Mouse (Mus musculus) midbrain, embryonic 16.5 days (tissue): ENCODE measurements around the gene Rex1bd. TPM values are rescaled to one million over a fixed set of nuclear protein-coding genes. Genes with fewer than 3 reads are reported as not detected.
A peak's percentile ranks its signal among the peaks of the same experiment; 100 is the strongest.

Experiments
- ATAC-seq: fragments of 200-750 bp; cut with Nextera tagmentation; 2 replicates; pipeline ENCODE4 v1.8.0; 2017; ENCODE audit warnings: moderate TSS enrichment
- H3K27ac ChIP-seq: fragments of 300-500 bp; sonication (generic); 2 replicates; pipeline ENCODE4 v1.5.1; 2014; ENCODE audit warnings: mild to moderate bottlenecking, low read length, mixed read lengths
- H3K27me3 ChIP-seq: fragments of 300-500 bp; sonication (generic); 2 replicates; pipeline ENCODE4 v1.6.1; 2014; ENCODE audit warnings: low read depth, low read length, mixed read lengths; ENCODE audit not compliant: control insufficient read depth, insufficient read depth
- H3K36me3 ChIP-seq: fragments of 300-500 bp; sonication (generic); 2 replicates; pipeline ENCODE4 v1.6.1; 2014; ENCODE audit warnings: mild to moderate bottlenecking, low read length, moderate library complexity, mixed read lengths; ENCODE audit not compliant: control insufficient read depth, insufficient read depth
- H3K4me1 ChIP-seq: fragments of 300-500 bp; sonication (generic); 2 replicates; pipeline ENCODE4 v1.6.1; 2014; ENCODE audit warnings: mild to moderate bottlenecking, low read length, mixed read lengths; ENCODE audit not compliant: control insufficient read depth, insufficient read depth
- H3K4me2 ChIP-seq: fragments of 300-500 bp; sonication (generic); 2 replicates; pipeline ENCODE4 v1.6.1; 2014; ENCODE audit warnings: mild to moderate bottlenecking, low read length, mixed read lengths
- H3K4me3 ChIP-seq: fragments of 300-500 bp; sonication (generic); 2 replicates; pipeline ENCODE4 v1.5.1; 2014; ENCODE audit warnings: low read depth, mild to moderate bottlenecking, low read length, moderate library complexity, mixed read lengths
- H3K9ac ChIP-seq: fragments of 300-500 bp; sonication (generic); 2 replicates; pipeline ENCODE4 v1.6.1; 2014; ENCODE audit warnings: low read depth, low read length, mixed read lengths
- H3K9me3 ChIP-seq: fragments of 300-500 bp; sonication (generic); replicated peaks from 2 replicates; pipeline ENCODE4 v1.6.1; 2014; ENCODE audit warnings: mild to moderate bottlenecking, low read length, mixed read lengths; ENCODE audit not compliant: control insufficient read depth, poor library complexity, severe bottlenecking
- WGBS: fragments of 180-500 bp; shearing (Covaris S2); extraction: QIAGEN DNeasy Blood & Tissue Kit; methylation state at CpG from one replicate; pipeline ENCODE4 v1.1.7; 2014; 5-methylcytosine and 5-hydroxymethylcytosine counted together
- polyA plus RNA-seq: library from polyadenylated mRNA; unstranded; fragments of >200 nt; fragmentation: Nextera tagmentation; extraction: Ambion mirVana; gene quantifications from 2 replicates; pipeline ENCODE4 v1.2.1, GENCODE M21; 2015

Rex1bd gene
- 163 and 185 TPM in 2 replicates for polyA plus RNA-seq

DNA sequence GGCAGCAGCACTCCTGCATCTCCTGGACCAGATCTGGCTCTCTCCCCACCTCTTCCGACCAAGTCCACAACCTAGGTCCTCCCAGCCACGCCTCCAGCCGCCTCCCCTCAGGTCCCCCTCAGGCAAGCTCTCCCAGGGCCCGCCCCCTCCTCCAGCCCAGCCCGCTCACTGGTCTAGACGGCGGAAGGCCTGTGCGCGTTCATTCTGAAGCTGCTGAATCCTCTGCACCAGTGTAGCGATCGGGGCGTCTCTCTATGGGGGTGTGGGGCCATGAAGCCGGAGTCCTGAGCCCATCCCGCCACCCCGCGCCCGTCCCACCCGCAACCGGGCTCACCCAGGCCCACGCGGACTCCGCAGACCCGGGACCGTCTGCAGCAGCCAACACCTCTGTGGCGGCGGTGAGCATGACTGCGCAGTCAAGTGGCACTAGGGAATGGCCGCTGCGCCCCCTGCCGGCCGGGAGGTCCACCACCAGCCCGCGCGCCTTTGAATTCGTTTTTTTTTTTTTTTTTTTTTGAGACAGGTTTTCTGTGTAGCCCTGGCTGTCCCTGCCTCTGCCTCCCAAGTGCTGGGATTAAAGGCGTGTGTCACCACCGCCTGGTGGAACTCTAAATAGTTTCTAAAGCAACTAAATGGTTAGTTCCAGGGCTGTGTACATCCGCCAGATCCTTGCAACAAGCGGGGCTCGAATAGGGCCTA, at the start of gene Rex1bd:
Rex1bd (minus strand) TSS at position 425 of the 699 bp plus-strand sequence.
- ATAC-seq: peak; percentile 84
- Histone ChIP-seq H3K36me3 (peaks cover 15% of the 10 kb centered on the region), H3K27ac (peak within 1 kb of the TSS; percentile 98), H3K4me2 (peak within 1 kb of the TSS; percentile 91), H3K9me3 (no peaks in the 10 kb centered on the region), H3K9ac (peak within 1 kb of the TSS; percentile 97), H3K4me3 (peak within 1 kb of the TSS; percentile 88), H3K27me3 (peaks cover 25% of the 10 kb centered on the region), H3K4me1 (peaks cover 36% of the 10 kb centered on the region)
- 2% methylated on average over 40 of the region's 40 CpGs for WGBS

DNA sequence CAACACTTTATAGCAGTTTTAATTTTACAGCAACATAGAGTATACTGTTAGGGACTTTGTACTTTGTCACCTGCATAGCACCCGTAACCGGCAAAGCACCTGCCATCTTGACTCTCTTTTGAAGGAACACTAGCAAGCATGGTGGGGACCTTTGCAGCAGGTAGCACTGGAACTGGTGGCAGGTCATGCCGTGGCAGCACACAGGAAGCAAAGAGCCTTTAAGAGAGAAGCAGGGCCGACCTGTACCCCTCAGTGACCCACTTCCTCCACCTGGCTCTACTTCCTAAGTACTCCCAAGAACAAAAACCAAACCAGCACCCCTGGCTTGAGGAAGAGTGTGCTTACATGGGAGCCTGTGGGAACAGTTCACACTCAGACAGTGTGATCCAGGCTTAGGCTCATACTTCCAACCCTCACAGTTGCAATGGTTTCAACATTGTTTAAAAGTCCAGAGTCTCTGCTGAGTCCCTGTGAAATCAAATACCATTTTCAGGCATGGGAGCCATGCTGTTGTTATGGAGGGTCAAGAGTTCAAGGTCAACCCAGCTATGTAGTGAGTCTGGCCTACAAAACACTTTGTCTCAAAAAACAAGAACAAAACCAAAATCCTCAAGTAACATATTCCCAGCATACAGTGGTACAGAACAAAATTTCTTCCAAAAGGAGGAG, 48.7 kb upstream of the Rex1bd start:
- WGBS: 90% methylated on average over 4 of the region's 4 CpGs
- Histone ChIP-seq H3K36me3 (no peaks in the 10 kb centered on the region), H3K4me3 (no peak overlapping the region), H3K27ac (no peak overlapping the region), H3K9ac (no peak overlapping the region), H3K4me1 (0 out of 2 replicates have a peak, but pooled peaks cover 2% of the 10 kb centered on the region), H3K9me3 (no peaks in the 10 kb centered on the region), H3K27me3 (no peaks in the 10 kb centered on the region), H3K4me2 (no peak overlapping the region)
- no peak for ATAC-seq

DNA sequence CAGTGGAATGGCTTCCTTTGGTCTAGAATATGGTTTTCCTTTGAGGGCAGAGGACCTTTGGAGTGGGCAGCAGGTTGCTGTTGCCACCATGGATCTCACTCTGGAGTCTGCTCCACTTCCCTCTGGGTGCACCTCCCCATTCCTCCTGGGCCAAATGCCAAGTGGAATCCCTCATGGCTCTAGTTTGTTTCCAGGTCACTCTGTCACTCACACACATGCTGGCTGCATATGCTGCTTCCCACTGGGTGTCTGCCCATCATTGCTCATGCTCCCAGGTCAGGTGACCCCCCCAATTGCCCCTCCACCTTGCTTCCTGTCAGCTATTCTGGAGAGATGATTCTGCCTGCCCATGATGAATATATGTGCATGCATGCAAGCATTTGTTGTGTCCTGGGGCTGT, 47.2 kb upstream of the Rex1bd start:
- ATAC-seq: no peak
- Histone ChIP-seq H3K27ac (no peak overlapping the region), H3K4me2 (no peak overlapping the region), H3K4me1 (0 out of 2 replicates have a peak, but pooled peaks cover 2% of the 10 kb centered on the region), H3K4me3 (no peak overlapping the region), H3K9me3 (no peaks in the 10 kb centered on the region), H3K27me3 (no peaks in the 10 kb centered on the region), H3K9ac (no peak overlapping the region), H3K36me3 (no peaks in the 10 kb centered on the region)

DNA sequence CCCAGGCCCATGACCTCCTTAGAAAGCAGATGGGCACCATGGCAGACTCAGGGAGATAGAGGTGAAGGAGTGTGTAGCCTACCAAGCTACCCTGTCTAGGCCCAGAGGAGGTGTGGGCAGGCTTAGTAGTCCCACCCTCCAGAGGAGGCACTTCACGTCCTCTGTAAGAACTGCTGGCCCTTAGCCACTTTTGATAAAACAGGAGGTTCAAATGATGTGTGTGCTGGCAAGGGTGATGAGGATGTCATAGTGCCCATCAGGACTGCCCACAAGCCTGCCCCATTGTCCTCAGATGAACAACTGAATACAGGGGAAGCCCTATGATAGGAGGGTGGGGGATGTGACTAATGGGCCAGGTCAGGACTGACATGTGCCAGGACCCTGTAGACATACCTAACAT, 46.3 kb upstream of the Rex1bd start:
- H3K4me1 ChIP-seq: 0 out of 2 replicates have a peak, but pooled peaks cover 2% of the 10 kb centered on the region
- H3K27me3 ChIP-seq: no peaks in the 10 kb centered on the region
- 46% methylated on average over 1 of the region's 1 CpGs for WGBS
- no peak overlapping the region for H3K4me3 ChIP-seq
- H3K27ac ChIP-seq: no peak overlapping the region
- no peaks in the 10 kb centered on the region for H3K36me3 ChIP-seq
- no peak for ATAC-seq
- H3K9ac ChIP-seq: no peak overlapping the region
- no peak overlapping the region for H3K4me2 ChIP-seq
- no peaks in the 10 kb centered on the region for H3K9me3 ChIP-seq

DNA sequence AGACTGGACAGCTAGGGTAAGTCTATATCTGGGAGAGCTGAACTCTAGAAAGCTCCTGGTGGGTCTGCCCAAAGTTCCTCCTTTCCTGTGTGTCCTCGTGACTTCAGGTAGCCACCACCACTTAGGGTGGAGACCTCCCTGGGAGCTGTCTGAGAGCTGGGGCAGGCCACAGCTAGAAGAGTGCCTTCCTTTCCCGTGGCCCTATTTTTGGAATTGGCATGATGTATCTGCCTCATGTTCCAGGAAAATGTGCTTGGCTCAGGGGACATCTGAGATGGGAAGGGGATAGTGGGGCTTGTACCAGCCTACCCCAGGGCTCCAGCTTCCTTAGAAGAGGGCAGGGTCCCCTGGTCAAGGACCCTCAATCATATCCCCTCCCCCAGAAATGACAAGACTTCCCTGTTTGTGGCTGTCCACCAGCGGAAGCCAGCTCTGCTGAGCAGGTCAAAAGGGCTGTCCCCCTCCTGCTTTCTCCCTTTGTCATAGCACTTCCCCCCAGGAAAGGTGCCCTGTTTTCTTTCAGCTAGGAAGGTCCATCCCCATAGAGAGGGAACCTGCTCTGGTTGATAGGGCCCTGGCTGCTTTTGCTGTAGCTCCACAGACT, 45.1 kb upstream of the Rex1bd start:
- Histone ChIP-seq H3K4me2 (no peak overlapping the region), H3K9me3 (no peaks in the 10 kb centered on the region), H3K9ac (no peak overlapping the region), H3K27ac (no peak overlapping the region), H3K36me3 (no peaks in the 10 kb centered on the region), H3K4me3 (no peak overlapping the region), H3K4me1 (0 out of 2 replicates have a peak, but pooled peaks cover 2% of the 10 kb centered on the region), H3K27me3 (no peaks in the 10 kb centered on the region)
- WGBS: 84% methylated on average over 3 of the region's 3 CpGs
- no peak for ATAC-seq

DNA sequence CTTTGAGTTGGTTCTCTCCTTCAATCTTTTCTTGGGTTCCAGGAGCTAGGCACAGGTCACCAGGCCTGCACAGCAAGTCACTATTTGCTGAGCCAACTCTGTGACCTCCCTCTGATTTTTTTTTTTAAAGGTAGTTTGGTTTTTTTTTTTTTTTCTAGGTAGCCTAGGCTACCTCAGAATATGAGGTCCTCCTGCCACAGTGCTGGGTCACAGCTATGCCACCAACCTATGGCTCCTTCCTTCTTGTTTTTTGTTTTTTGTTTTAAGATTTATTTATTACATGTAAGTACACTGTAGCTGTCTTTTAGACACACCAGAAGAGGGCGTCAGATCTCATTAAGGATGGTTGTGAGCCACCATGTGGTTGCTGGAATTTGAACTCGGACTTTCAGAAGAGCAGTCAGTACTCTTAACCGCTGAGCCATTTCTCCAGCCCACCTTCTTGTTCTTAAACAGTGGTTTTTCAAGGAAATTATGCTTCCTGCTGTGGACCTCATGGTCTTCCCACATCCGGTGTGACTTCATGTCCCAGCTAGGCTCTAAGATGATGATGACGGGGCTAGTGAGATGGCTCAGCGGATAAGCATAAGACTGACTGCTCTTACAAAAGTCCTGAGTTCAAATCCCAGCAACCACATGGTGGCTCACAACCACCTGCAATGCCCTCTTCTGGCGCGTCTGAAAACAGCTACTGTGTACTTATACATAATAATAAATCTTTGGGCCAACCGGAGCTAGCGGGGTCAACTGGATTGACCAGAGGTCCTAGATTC, 43.0 kb upstream of the Rex1bd start:
- Histone ChIP-seq H3K4me1 (0 out of 2 replicates have a peak, but pooled peaks cover 2% of the 10 kb centered on the region), H3K9ac (no peak overlapping the region), H3K27me3 (no peaks in the 10 kb centered on the region), H3K9me3 (no peaks in the 10 kb centered on the region), H3K36me3 (no peaks in the 10 kb centered on the region), H3K4me2 (no peak overlapping the region), H3K27ac (no peak overlapping the region), H3K4me3 (no peak overlapping the region)
- ATAC-seq: no peak
- WGBS: 94% methylated on average over 10 of the region's 10 CpGs

DNA sequence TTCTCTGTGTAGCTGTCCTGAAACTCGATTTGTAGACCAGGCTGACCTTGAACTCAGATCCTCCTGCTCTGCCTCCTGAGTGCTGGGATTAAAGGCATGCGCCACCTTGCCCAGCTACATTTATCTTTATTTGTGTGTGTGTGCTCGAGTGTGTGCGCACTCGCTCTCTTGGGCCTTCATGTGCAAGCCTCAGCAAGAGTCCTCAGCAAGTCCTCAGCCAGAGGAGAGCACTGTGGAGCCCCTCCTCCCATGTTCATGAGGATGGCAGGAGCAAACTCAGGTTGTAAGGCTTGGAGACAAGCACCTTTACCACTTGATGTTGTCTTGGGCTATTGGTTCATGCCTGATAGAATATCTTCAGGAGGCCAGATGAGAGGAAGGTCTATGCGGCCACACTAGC, 41.2 kb upstream of the Rex1bd start:
- Histone ChIP-seq H3K4me1 (no peaks in the 10 kb centered on the region), H3K9me3 (no peaks in the 10 kb centered on the region), H3K27ac (no peak overlapping the region), H3K9ac (no peak overlapping the region), H3K4me3 (no peak overlapping the region), H3K27me3 (no peaks in the 10 kb centered on the region), H3K4me2 (no peak overlapping the region), H3K36me3 (no peaks in the 10 kb centered on the region)
- ATAC-seq: no peak
- WGBS: 92% methylated on average over 6 of the region's 6 CpGs

DNA sequence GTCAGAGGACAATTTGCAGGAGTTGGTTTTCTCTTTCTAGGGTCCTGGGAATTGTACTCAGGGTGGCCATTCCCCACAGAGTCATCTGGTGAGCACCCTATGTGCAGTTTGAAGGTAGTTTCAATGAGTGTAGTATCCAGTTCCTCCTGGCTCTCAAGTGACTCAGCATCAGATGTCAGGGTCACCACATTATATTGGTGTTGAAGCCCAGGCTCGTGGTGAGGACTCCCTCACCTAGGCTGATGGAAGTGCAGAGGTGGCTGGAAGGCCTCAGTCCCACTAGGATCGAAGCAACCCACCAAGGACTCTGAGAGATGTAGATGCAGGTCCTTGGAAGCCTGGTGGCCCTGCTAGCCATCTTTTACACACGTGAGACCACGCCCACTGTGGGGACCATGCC, 39.9 kb upstream of the Rex1bd start:
- Histone ChIP-seq H3K4me3 (no peak overlapping the region), H3K9me3 (no peaks in the 10 kb centered on the region), H3K27ac (no peak overlapping the region), H3K36me3 (no peaks in the 10 kb centered on the region), H3K4me1 (peaks cover 6% of the 10 kb centered on the region), H3K27me3 (no peaks in the 10 kb centered on the region), H3K9ac (no peak overlapping the region), H3K4me2 (no peak overlapping the region)
- ATAC-seq: no peak
- WGBS: 94% methylated on average over 4 of the region's 4 CpGs
